Mouse (Mus musculus): ENCODE results near the gene Ntrk3. TPM values are rescaled to one million over a fixed set of nuclear protein-coding genes. Genes with fewer than 3 reads are reported as not detected.

Ntrk3 gene
- polyA plus RNA-seq, 1 experiment from 2014 or later, result 37.4 TPM

DNA sequence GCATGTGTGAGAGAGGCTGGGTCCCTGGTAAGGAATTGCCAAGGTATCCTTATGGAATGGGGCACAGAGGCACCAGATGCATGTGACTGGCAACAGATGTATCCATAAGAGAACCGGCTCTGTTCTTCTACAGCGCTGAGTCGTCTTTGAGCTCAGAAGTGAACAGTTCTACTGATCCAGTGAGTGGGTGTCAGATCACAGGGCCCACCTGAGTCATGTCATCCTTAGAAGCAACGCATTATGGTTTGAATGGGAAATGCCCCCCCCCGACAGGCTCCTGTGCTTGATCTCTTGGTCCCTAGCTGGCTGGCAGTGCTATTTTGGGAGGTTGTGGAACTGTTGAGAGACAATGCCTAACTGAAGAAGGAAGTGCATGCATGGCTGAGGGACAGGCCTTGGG is 236.9 kb downstream of the Ntrk3 start:
- Histone ChIP-seq H3K36me3 (ENCODE audit: control insufficient read depth, insufficient read depth) (no peaks in the 10 kb centered on the region), H3K4me2 (ENCODE audit: low read length) (no peak overlapping the region), H3K9ac (replicated peaks; ENCODE audit: low read depth, low read length) (no peak overlapping the region), H3K4me3 (replicated peaks; ENCODE audit: low read length) (no peak overlapping the region), H3K4me1 (replicated peaks; ENCODE audit: control insufficient read depth, insufficient read depth, low read length) (no peaks in the 10 kb centered on the region), H3K27me3 (replicated peaks; ENCODE audit: control insufficient read depth, insufficient read depth, low read length) (no peaks in the 10 kb centered on the region), H3K27ac (ENCODE audit: low read length) (no peak overlapping the region), H3K9me3 (ENCODE audit: control insufficient read depth, low read length) (no peaks in the 10 kb centered on the region)
- no peak for ATAC-seq
- 80% methylated on average over 5 of the region's 5 CpGs for WGBS

DNA sequence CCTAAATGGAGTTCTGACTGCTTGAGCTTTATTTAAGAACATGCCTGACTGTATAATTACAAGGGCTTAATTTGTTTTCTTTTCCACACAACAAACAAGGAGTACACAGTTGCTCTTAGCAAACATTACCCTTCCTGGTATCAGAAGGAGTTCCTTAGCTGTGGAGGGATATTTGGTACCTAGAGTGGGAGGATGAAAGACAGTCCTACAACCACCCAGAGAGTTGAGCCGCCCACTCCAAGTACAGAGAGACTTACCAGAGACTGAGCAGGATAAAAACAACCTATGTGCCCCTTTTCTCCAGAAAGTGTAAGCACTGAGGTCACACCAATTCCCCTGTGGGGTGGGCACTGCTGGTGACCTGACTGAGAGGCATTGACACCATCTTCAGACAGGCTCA is 237.8 kb downstream of the Ntrk3 start:
- no peaks in the 10 kb centered on the region for H3K36me3 ChIP-seq (ENCODE audit: control insufficient read depth, insufficient read depth)
- no peak overlapping the region for H3K9ac ChIP-seq (replicated peaks; ENCODE audit: low read depth, low read length)
- H3K4me1 ChIP-seq (replicated peaks; ENCODE audit: control insufficient read depth, insufficient read depth, low read length), result no peaks in the 10 kb centered on the region
- H3K4me3 ChIP-seq (replicated peaks; ENCODE audit: low read length), result no peak overlapping the region
- no peaks in the 10 kb centered on the region for H3K9me3 ChIP-seq (ENCODE audit: control insufficient read depth, low read length)
- H3K27ac ChIP-seq (ENCODE audit: low read length), result no peak overlapping the region
- no peak for ATAC-seq
- WGBS, result 61% methylated on average over 1 of the region's 1 CpGs
- H3K4me2 ChIP-seq (ENCODE audit: low read length), result no peak overlapping the region
- no peaks in the 10 kb centered on the region for H3K27me3 ChIP-seq (replicated peaks; ENCODE audit: control insufficient read depth, insufficient read depth, low read length)

GRCm38 (mm10) chr7:78498356-78498755 is 239.5 kb downstream of the Ntrk3 start:
- Histone ChIP-seq H3K4me1 (replicated peaks; ENCODE audit: control insufficient read depth, insufficient read depth, low read length) (no peaks in the 10 kb centered on the region), H3K9me3 (ENCODE audit: control insufficient read depth, low read length) (no peaks in the 10 kb centered on the region), H3K36me3 (ENCODE audit: control insufficient read depth, insufficient read depth) (no peaks in the 10 kb centered on the region), H3K27ac (ENCODE audit: low read length) (no peak overlapping the region), H3K9ac (replicated peaks; ENCODE audit: low read depth, low read length) (no peak overlapping the region), H3K4me3 (replicated peaks; ENCODE audit: low read length) (no peak overlapping the region), H3K27me3 (replicated peaks; ENCODE audit: control insufficient read depth, insufficient read depth, low read length) (no peaks in the 10 kb centered on the region), H3K4me2 (ENCODE audit: low read length) (no peak overlapping the region)
- 74% methylated on average over 4 of the region's 4 CpGs for WGBS
- ATAC-seq, result no peak

DNA sequence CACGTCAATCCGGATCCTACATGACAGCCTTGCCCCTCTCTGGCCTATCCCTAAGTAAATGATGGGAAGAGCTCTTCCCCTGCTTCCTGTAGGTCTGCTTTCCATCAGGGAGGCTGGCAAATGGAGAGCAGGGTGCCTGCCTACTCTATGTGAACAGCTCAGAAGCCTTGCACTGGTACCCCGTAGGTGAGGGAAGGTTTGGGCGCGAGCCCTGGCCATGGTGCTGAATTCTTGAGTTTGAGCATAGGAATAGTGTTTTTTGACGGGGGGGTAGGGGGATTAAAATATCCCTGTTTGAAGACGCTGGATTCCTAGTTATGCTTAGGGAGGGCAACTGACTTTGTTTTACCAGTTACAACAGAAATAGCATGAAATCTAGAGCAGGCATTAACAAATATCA is 240.0 kb downstream of the Ntrk3 start:
- Histone ChIP-seq H3K27me3 (replicated peaks; ENCODE audit: control insufficient read depth, insufficient read depth, low read length) (no peaks in the 10 kb centered on the region), H3K4me3 (replicated peaks; ENCODE audit: low read length) (no peak overlapping the region), H3K9ac (replicated peaks; ENCODE audit: low read depth, low read length) (no peak overlapping the region), H3K27ac (ENCODE audit: low read length) (no peak overlapping the region), H3K4me2 (ENCODE audit: low read length) (no peak overlapping the region), H3K9me3 (ENCODE audit: control insufficient read depth, low read length) (no peaks in the 10 kb centered on the region), H3K36me3 (ENCODE audit: control insufficient read depth, insufficient read depth) (no peaks in the 10 kb centered on the region), H3K4me1 (replicated peaks; ENCODE audit: control insufficient read depth, insufficient read depth, low read length) (no peaks in the 10 kb centered on the region)
- WGBS, result 59% methylated on average over 7 of the region's 7 CpGs
- ATAC-seq, result no peak

DNA sequence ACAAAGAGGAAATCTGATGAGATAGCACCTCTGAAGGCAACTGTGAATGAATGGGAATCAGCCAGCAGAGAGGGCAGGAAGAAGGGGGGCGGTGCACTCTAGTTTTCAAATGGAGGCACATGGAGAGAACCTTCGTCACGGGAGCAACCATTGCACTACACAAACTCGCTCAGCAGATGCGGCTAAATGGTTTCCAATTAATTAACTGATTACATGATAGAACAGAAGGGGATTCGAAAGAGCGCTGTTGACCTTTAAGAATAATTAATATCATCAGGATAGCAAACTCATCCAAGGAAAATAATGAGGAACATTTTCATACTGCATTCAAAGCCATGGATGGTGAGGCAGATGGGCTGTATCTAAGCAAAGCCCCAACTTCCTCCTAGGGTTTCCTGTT is 244.2 kb downstream of the Ntrk3 start:
- ATAC-seq, result peak; percentile 28; the same call in 1 of the 2 replicates
- Histone ChIP-seq H3K27ac (ENCODE audit: low read length) (no peak overlapping the region), H3K9ac (replicated peaks; ENCODE audit: low read depth, low read length) (no peak overlapping the region)

DNA sequence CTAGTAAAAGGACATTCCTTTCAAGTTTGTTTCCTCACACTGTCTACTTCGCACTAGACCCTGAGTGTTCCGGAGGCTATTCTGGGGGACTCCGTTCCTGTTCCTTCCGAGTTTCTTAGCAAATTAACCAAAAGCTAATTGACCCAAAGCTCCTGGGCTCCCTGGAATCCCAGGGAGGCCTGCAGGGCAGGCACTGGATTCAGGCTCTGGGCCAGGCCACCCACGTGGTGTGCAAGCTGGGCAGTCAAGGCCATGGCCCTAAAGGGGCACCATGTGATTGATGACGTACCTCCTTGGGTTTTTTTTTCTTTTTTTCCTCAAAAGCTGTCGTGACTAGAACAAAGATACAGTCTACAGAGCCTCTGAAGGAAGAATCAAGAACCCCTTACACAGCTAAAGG is 246.6 kb downstream of the Ntrk3 start:
- Histone ChIP-seq H3K36me3 (ENCODE audit: control insufficient read depth, insufficient read depth) (no peaks in the 10 kb centered on the region), H3K4me1 (replicated peaks; ENCODE audit: control insufficient read depth, insufficient read depth, low read length) (no peaks in the 10 kb centered on the region), H3K27ac (ENCODE audit: low read length) (no peak overlapping the region), H3K4me3 (replicated peaks; ENCODE audit: low read length) (no peak overlapping the region), H3K9ac (replicated peaks; ENCODE audit: low read depth, low read length) (no peak overlapping the region), H3K4me2 (ENCODE audit: low read length) (no peak overlapping the region), H3K27me3 (replicated peaks; ENCODE audit: control insufficient read depth, insufficient read depth, low read length) (no peaks in the 10 kb centered on the region), H3K9me3 (ENCODE audit: control insufficient read depth, low read length) (no peaks in the 10 kb centered on the region)
- peak; percentile 51 for ATAC-seq
- WGBS, result 36% methylated on average over 7 of the region's 7 CpGs

More for the DNA sequence above, 244.2 kb downstream of the Ntrk3 start:
- Histone ChIP-seq H3K4me1 (replicated peaks; ENCODE audit: control insufficient read depth, insufficient read depth, low read length) (no peaks in the 10 kb centered on the region), H3K36me3 (ENCODE audit: control insufficient read depth, insufficient read depth) (no peaks in the 10 kb centered on the region), H3K9me3 (ENCODE audit: control insufficient read depth, low read length) (no peaks in the 10 kb centered on the region), H3K27me3 (replicated peaks; ENCODE audit: control insufficient read depth, insufficient read depth, low read length) (no peaks in the 10 kb centered on the region), H3K4me2 (ENCODE audit: low read length) (no peak overlapping the region), H3K4me3 (replicated peaks; ENCODE audit: low read length) (no peak overlapping the region)
- 78% methylated on average over 7 of the region's 7 CpGs for WGBS

GRCm38 (mm10) chr7:78484290-78484689 is 253.5 kb downstream of the Ntrk3 start:
- no peaks in the 10 kb centered on the region for H3K36me3 ChIP-seq (ENCODE audit: control insufficient read depth, insufficient read depth)
- ATAC-seq, result no peak
- H3K4me3 ChIP-seq (replicated peaks; ENCODE audit: low read length), result no peak overlapping the region
- H3K4me1 ChIP-seq (replicated peaks; ENCODE audit: control insufficient read depth, insufficient read depth, low read length), result peaks cover 6% of the 10 kb centered on the region
- 82% methylated on average over 2 of the region's 2 CpGs for WGBS
- H3K27me3 ChIP-seq (replicated peaks; ENCODE audit: control insufficient read depth, insufficient read depth, low read length), result no peaks in the 10 kb centered on the region
- H3K9ac ChIP-seq (replicated peaks; ENCODE audit: low read depth, low read length), result no peak overlapping the region
- H3K9me3 ChIP-seq (ENCODE audit: control insufficient read depth, low read length), result no peaks in the 10 kb centered on the region
- no peak overlapping the region for H3K4me2 ChIP-seq (ENCODE audit: low read length)
- no peak overlapping the region for H3K27ac ChIP-seq (ENCODE audit: low read length)

- Histone ChIP-seq H3K9ac (replicated peaks; ENCODE audit: low read depth, low read length) (no peak overlapping the region), H3K27ac (ENCODE audit: low read length) (no peak overlapping the region), H3K27me3 (replicated peaks; ENCODE audit: control insufficient read depth, insufficient read depth, low read length) (no peaks in the 10 kb centered on the region), H3K4me3 (replicated peaks; ENCODE audit: low read length) (no peak overlapping the region), H3K36me3 (ENCODE audit: control insufficient read depth, insufficient read depth) (no peaks in the 10 kb centered on the region), H3K4me2 (ENCODE audit: low read length) (no peak overlapping the region), H3K4me1 (replicated peaks; ENCODE audit: control insufficient read depth, insufficient read depth, low read length) (peaks cover 8% of the 10 kb centered on the region), H3K9me3 (ENCODE audit: control insufficient read depth, low read length) (no peaks in the 10 kb centered on the region)
- 78% methylated on average over 3 of the region's 3 CpGs for WGBS
- no peak for ATAC-seq
Observed at GRCm38 (mm10) chr7:78483729-78484128, 254.1 kb downstream of the Ntrk3 start.

DNA sequence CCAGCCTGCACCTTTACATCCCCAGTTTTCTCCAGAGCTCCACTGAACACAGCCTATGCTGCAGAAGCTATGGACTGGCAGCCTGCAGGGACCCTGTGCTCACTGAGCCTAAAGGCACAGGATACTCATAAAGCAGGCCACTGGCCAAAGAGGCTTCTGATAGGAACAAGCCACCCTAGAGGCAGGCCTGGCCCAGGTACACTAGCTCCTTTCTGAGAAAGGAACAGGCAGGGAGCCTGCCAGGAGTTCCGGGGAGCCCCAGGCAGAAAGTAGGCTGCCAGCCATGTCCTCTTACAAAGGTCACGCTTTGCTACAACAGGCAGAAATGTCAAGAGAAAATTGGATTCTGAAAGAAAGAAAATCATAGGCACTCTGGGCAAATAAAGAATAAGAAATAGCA is 254.8 kb downstream of the Ntrk3 start:
- Histone ChIP-seq H3K27me3 (replicated peaks; ENCODE audit: control insufficient read depth, insufficient read depth, low read length) (no peaks in the 10 kb centered on the region), H3K36me3 (ENCODE audit: control insufficient read depth, insufficient read depth) (no peaks in the 10 kb centered on the region), H3K4me3 (replicated peaks; ENCODE audit: low read length) (no peak overlapping the region), H3K9ac (replicated peaks; ENCODE audit: low read depth, low read length) (no peak overlapping the region), H3K4me1 (replicated peaks; ENCODE audit: control insufficient read depth, insufficient read depth, low read length) (peaks cover 14% of the 10 kb centered on the region), H3K9me3 (ENCODE audit: control insufficient read depth, low read length) (no peaks in the 10 kb centered on the region), H3K4me2 (ENCODE audit: low read length) (no peak overlapping the region), H3K27ac (ENCODE audit: low read length) (0 out of 2 replicates have a peak overlapping the region, but pooled peaks have one; percentile 25)
- WGBS, result 41% methylated on average over 2 of the region's 2 CpGs
- no peak for ATAC-seq

- Histone ChIP-seq H3K27me3 (replicated peaks; ENCODE audit: control insufficient read depth, insufficient read depth, low read length) (no peaks in the 10 kb centered on the region), H3K27ac (ENCODE audit: low read length) (peak overlapping the region; percentile 45; the same call in 1 of the 2 replicates), H3K4me2 (ENCODE audit: low read length) (no peak overlapping the region), H3K36me3 (ENCODE audit: control insufficient read depth, insufficient read depth) (no peaks in the 10 kb centered on the region), H3K4me3 (replicated peaks; ENCODE audit: low read length) (no peak overlapping the region), H3K9me3 (ENCODE audit: control insufficient read depth, low read length) (no peaks in the 10 kb centered on the region), H3K4me1 (replicated peaks; ENCODE audit: control insufficient read depth, insufficient read depth, low read length) (peaks cover 14% of the 10 kb centered on the region), H3K9ac (replicated peaks; ENCODE audit: low read depth, low read length) (no peak overlapping the region)
- ATAC-seq, result peak; percentile 82
- WGBS, result 35% methylated on average over 2 of the region's 2 CpGs
Observed at GRCm38 (mm10) chr7:78478881-78479280, 258.9 kb downstream of the Ntrk3 start.

Measured in forebrain, embryonic 16.5 days (tissue).